In genomic region chr12:73449069-73449468, GRCm38 (mm10) we compare ENCODE assay signal across 8 mouse cellular contexts.
DNase-seq lines count a peak whose midpoint lies in the region; ATAC-seq lines count a peak whose summit lies in the region.

No protein-coding gene starts in this region.

- no peak overlapping the region for H3K9ac ChIP-seq in liver, embryonic 11.5 days (ENCODE audit: low read depth, low read length)
- H3K9ac ChIP-seq in midbrain, embryonic 14.5 days (replicated peaks; ENCODE audit: low read length) = no peak overlapping the region

- H3K4me1 ChIP-seq in liver, embryonic 11.5 days (replicated peaks; ENCODE audit: control insufficient read depth, insufficient read depth, low read length) = no peaks in the 10 kb centered on the region
- H3K4me1 ChIP-seq in midbrain, embryonic 14.5 days (ENCODE audit: control insufficient read depth, insufficient read depth, low read length) = no peaks in the 10 kb centered on the region

- intact Hi-C loops in left cerebral cortex, postnatal 4 days (cut with DNase I) = no loop called here

- H3K4me3 ChIP-seq in liver, embryonic 11.5 days (ENCODE audit: low read depth, low read length) = no peak overlapping the region
- H3K4me3 ChIP-seq in midbrain, embryonic 14.5 days (replicated peaks; ENCODE audit: low read depth, low read length) = no peak overlapping the region

- H3K4me2 ChIP-seq in liver, embryonic 11.5 days = no peak overlapping the region
- H3K4me2 ChIP-seq in midbrain, embryonic 14.5 days (ENCODE audit: low read length) = no peak overlapping the region

- WGBS in liver, embryonic 11.5 days = 45% methylated on average over 9 of the region's 9 CpGs
- 82% methylated on average over 9 of the region's 9 CpGs for WGBS in midbrain, embryonic 14.5 days

- DNase-seq in liver = peak; percentile 62
- no peak for DNase-seq in liver, embryonic 11.5 days (ENCODE audit: low spot score)
- peak; percentile 23 to 49 for DNase-seq in gastrocnemius, adult 8-10 months (ENCODE audit: low spot score in 2 of 2)
- peak; percentile 64 for DNase-seq in kidney, adult 9 months
- peak; percentile 81 for DNase-seq in lung, postnatal 36 days
- DNase-seq in midbrain, embryonic 14.5 days = no peak
- no peak for DNase-seq in cerebellum, postnatal 14 days
- no peak for DNase-seq in left cerebral cortex, postnatal 4 days

- no peaks in the 10 kb centered on the region for H3K9me3 ChIP-seq in liver, embryonic 11.5 days (ENCODE audit: control insufficient read depth, low read length)
- no peaks in the 10 kb centered on the region for H3K9me3 ChIP-seq in midbrain, embryonic 14.5 days (ENCODE audit: control insufficient read depth, low read length)

- no peak; the same call in 1 of the 2 replicates for ATAC-seq in liver, embryonic 11.5 days (replicated peaks; ENCODE audit: low FRiP score)
- no peak for ATAC-seq in midbrain, embryonic 14.5 days (ENCODE audit: low FRiP score, low TSS enrichment)

- H3K36me3 ChIP-seq in liver, embryonic 11.5 days (ENCODE audit: control insufficient read depth, insufficient read depth, low read length) = no peaks in the 10 kb centered on the region
- no peaks in the 10 kb centered on the region for H3K36me3 ChIP-seq in midbrain, embryonic 14.5 days (ENCODE audit: control insufficient read depth, insufficient read depth, low read length)

- H3K27ac ChIP-seq in liver, embryonic 11.5 days (ENCODE audit: low read depth, low read length) = no peak overlapping the region
- H3K27ac ChIP-seq in midbrain, embryonic 14.5 days (replicated peaks; ENCODE audit: low read depth, low read length) = no peak overlapping the region

- no peaks in the 10 kb centered on the region; the same call in 1 of the 2 replicates for H3K27me3 ChIP-seq in liver, embryonic 11.5 days (replicated peaks; ENCODE audit: control insufficient read depth, insufficient read depth, low read length)
- H3K27me3 ChIP-seq in midbrain, embryonic 14.5 days (ENCODE audit: control insufficient read depth, insufficient read depth, low read length) = no peaks in the 10 kb centered on the region

Comparison
In these comparisons a context has a peak if more than half of its experiments do, and no peak if none do; other contexts are left out.
1. DNase-seq: peak in liver (single experiment), gastrocnemius, adult 8-10 months (2 of 2), kidney, adult 9 months (single experiment) and lung, postnatal 36 days (single experiment); none in liver, embryonic 11.5 days (single experiment), midbrain, embryonic 14.5 days (single experiment), cerebellum, postnatal 14 days (0 of 2) and left cerebral cortex, postnatal 4 days (single experiment).